Mouse (Mus musculus) C2C12 (cell line): ENCODE data around the gene Gm20388.

Experiments
- CEBPB ChIP-seq: IDR thresholded peaks from one replicate; pipeline ENCODE4 v1.6.1; 2011; ENCODE audit warnings: low read depth, mild to moderate bottlenecking, control low read depth, moderate library complexity
- CTCF ChIP-seq: IDR thresholded peaks from one replicate; pipeline ENCODE4 v1.5.1; 2011; ENCODE audit not compliant: control insufficient read depth, insufficient read depth, insufficient read length
- MAX ChIP-seq: IDR thresholded peaks from one replicate; pipeline ENCODE4 v1.6.1; 2011; ENCODE audit warnings: mild to moderate bottlenecking, control low read depth
- MYOD1 ChIP-seq: IDR thresholded peaks from one replicate; pipeline ENCODE4 v1.6.1; 2011; ENCODE audit warnings: low read depth; ENCODE audit not compliant: control insufficient read depth, insufficient read length
- MYOG ChIP-seq: IDR thresholded peaks from one replicate; pipeline ENCODE4 v1.6.1; 2011; ENCODE audit not compliant: control insufficient read depth, insufficient read length; ENCODE audit errors: extremely low read depth
- USF1 ChIP-seq: IDR thresholded peaks from one replicate; pipeline ENCODE4 v1.6.1; 2011; ENCODE audit warnings: low read depth, mild to moderate bottlenecking, control low read depth, moderate library complexity

DNA sequence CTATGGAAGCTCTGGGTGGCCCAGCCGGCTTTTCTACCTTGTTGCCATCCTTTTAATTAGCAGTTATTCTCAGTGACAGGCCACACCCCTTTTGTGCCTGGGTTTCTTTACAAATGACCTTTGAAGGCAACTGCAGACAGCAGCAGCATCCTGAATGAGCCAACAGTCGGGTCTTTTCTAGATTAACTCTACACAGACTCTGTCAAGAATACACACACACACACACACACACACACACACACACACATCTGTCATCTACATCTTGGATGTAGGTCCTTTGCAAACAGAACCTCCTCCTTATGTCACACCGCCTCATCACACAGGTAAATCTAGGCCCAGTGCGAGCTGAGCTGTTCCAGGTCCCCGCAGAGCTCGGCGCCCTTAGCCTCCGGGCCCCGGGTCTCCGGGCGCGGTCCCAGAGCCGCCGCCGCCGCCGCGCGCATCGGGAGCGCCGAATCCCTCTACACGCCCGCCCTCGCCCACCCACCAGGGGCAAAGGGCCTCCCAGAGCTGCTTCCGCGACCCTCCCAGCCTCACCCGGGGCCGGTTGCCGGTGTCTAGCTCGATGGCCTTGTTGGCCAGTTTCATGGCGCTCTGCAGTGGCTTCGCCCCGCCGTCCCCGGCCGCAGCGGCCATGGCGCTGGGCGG, 3342.9 kb downstream of the Gm20388 start:
- TF ChIP-seq CTCF (no peak), MAX (no peak), USF1 (no peak), MYOG (no peak), MYOD1 (no peak), CEBPB (no peak)
